Mouse (Mus musculus): Measurements from ENCODE around the gene Nrip1. TPM values are rescaled to one million over a fixed set of nuclear protein-coding genes. Genes with fewer than 3 reads are reported as not detected.
A peak's percentile ranks its signal among the peaks of the same experiment; 100 is the strongest.

The Nrip1 gene
- polyA plus RNA-seq, 1 experiment from 2014 or later = 17.4 TPM

GRCm38 (mm10) chr16:76357155-76357554 is 16.5 kb downstream of the Nrip1 start:
- no peaks in the 10 kb centered on the region for H3K36me3 ChIP-seq (ENCODE audit: control insufficient read depth, insufficient read depth)
- WGBS (ENCODE audit: insufficient replicate concordance) = 89% methylated on average over 12 of the region's 12 CpGs
- H3K4me2 ChIP-seq (ENCODE audit: low read depth, low read length) = no peak overlapping the region
- H3K4me1 ChIP-seq (ENCODE audit: control insufficient read depth, low read depth, low read length) = peaks cover 24% of the 10 kb centered on the region
- no peak for ATAC-seq (ENCODE audit: low read depth)
- H3K27ac ChIP-seq (ENCODE audit: low read length) = no peak overlapping the region
- H3K9me3 ChIP-seq (replicated peaks; ENCODE audit: control insufficient read depth, low read length) = no peaks in the 10 kb centered on the region
- H3K4me3 ChIP-seq (ENCODE audit: low read depth, low read length) = no peak overlapping the region
- no peaks in the 10 kb centered on the region for H3K27me3 ChIP-seq (ENCODE audit: control insufficient read depth, insufficient read depth, low read depth, low read length)
- H3K9ac ChIP-seq (ENCODE audit: low read depth, low read length) = no peak overlapping the region

GRCm38 (mm10) chr16:76355947-76356550 is 17.6 kb downstream of the Nrip1 start:
- Histone ChIP-seq H3K27me3 (ENCODE audit: control insufficient read depth, insufficient read depth, low read depth, low read length) (no peaks in the 10 kb centered on the region), H3K4me3 (ENCODE audit: low read depth, low read length) (no peak overlapping the region), H3K36me3 (ENCODE audit: control insufficient read depth, insufficient read depth) (peaks cover under 1% of the 10 kb centered on the region; the same call in 1 of the 2 replicates), H3K4me1 (ENCODE audit: control insufficient read depth, low read depth, low read length) (peaks cover 24% of the 10 kb centered on the region), H3K4me2 (ENCODE audit: low read depth, low read length) (no peak overlapping the region), H3K27ac (ENCODE audit: low read length) (no peak overlapping the region), H3K9ac (ENCODE audit: low read depth, low read length) (no peak overlapping the region), H3K9me3 (replicated peaks; ENCODE audit: control insufficient read depth, low read length) (no peaks in the 10 kb centered on the region)
- WGBS (ENCODE audit: insufficient replicate concordance) = 86% methylated on average over 14 of the region's 14 CpGs
- no peak for ATAC-seq (ENCODE audit: low read depth)

GRCm38 (mm10) chr16:76355267-76355666 is 18.4 kb downstream of the Nrip1 start:
- Histone ChIP-seq H3K4me3 (ENCODE audit: low read depth, low read length) (no peak overlapping the region; the same call in 1 of the 2 replicates), H3K27me3 (ENCODE audit: control insufficient read depth, insufficient read depth, low read depth, low read length) (no peaks in the 10 kb centered on the region), H3K9me3 (replicated peaks; ENCODE audit: control insufficient read depth, low read length) (no peaks in the 10 kb centered on the region), H3K27ac (ENCODE audit: low read length) (no peak overlapping the region), H3K4me1 (ENCODE audit: control insufficient read depth, low read depth, low read length) (peaks cover 24% of the 10 kb centered on the region), H3K4me2 (ENCODE audit: low read depth, low read length) (peak overlapping the region; percentile 39), H3K36me3 (ENCODE audit: control insufficient read depth, insufficient read depth) (peaks cover 8% of the 10 kb centered on the region; the same call in 1 of the 2 replicates), H3K9ac (ENCODE audit: low read depth, low read length) (no peak overlapping the region)
- 68% methylated on average over 5 of the region's 5 CpGs for WGBS (ENCODE audit: insufficient replicate concordance)
- no peak for ATAC-seq (ENCODE audit: low read depth)

GRCm38 (mm10) chr16:76354841-76355240 is 18.8 kb downstream of the Nrip1 start:
- ATAC-seq (ENCODE audit: low read depth) = peak; percentile 90
- no peak overlapping the region for H3K9ac ChIP-seq (ENCODE audit: low read depth, low read length)

GRCm38 (mm10) chr16:76354289-76354688 is 19.3 kb downstream of the Nrip1 start:
- H3K4me2 ChIP-seq (ENCODE audit: low read depth, low read length) = no peak overlapping the region
- ATAC-seq (ENCODE audit: low read depth) = no peak
- WGBS (ENCODE audit: insufficient replicate concordance) = 63% methylated on average over 7 of the region's 7 CpGs
- H3K4me1 ChIP-seq (ENCODE audit: control insufficient read depth, low read depth, low read length) = peaks cover 24% of the 10 kb centered on the region
- H3K4me3 ChIP-seq (ENCODE audit: low read depth, low read length) = no peak overlapping the region
- no peaks in the 10 kb centered on the region for H3K27me3 ChIP-seq (ENCODE audit: control insufficient read depth, insufficient read depth, low read depth, low read length)
- H3K36me3 ChIP-seq (ENCODE audit: control insufficient read depth, insufficient read depth) = peaks cover 14% of the 10 kb centered on the region
- H3K9me3 ChIP-seq (replicated peaks; ENCODE audit: control insufficient read depth, low read length) = no peaks in the 10 kb centered on the region
- H3K27ac ChIP-seq (ENCODE audit: low read length) = no peak overlapping the region
- H3K9ac ChIP-seq (ENCODE audit: low read depth, low read length) = no peak overlapping the region

More at GRCm38 (mm10) chr16:76354841-76355240, 18.8 kb downstream of the Nrip1 start:
- Histone ChIP-seq H3K36me3 (ENCODE audit: control insufficient read depth, insufficient read depth) (peaks cover 9% of the 10 kb centered on the region), H3K4me1 (ENCODE audit: control insufficient read depth, low read depth, low read length) (peaks cover 24% of the 10 kb centered on the region), H3K27ac (ENCODE audit: low read length) (no peak overlapping the region), H3K4me3 (ENCODE audit: low read depth, low read length) (no peak overlapping the region; the same call in 1 of the 2 replicates), H3K4me2 (ENCODE audit: low read depth, low read length) (peak overlapping the region; percentile 39), H3K9me3 (replicated peaks; ENCODE audit: control insufficient read depth, low read length) (no peaks in the 10 kb centered on the region), H3K27me3 (ENCODE audit: control insufficient read depth, insufficient read depth, low read depth, low read length) (no peaks in the 10 kb centered on the region)
- 26% methylated on average over 3 of the region's 3 CpGs for WGBS (ENCODE audit: insufficient replicate concordance)

- Histone ChIP-seq H3K9ac (ENCODE audit: low read depth, low read length) (no peak overlapping the region), H3K27ac (ENCODE audit: low read length) (no peak overlapping the region), H3K27me3 (ENCODE audit: control insufficient read depth, insufficient read depth, low read depth, low read length) (no peaks in the 10 kb centered on the region), H3K4me2 (ENCODE audit: low read depth, low read length) (no peak overlapping the region), H3K9me3 (replicated peaks; ENCODE audit: control insufficient read depth, low read length) (no peaks in the 10 kb centered on the region), H3K36me3 (ENCODE audit: control insufficient read depth, insufficient read depth) (peaks cover 23% of the 10 kb centered on the region), H3K4me1 (ENCODE audit: control insufficient read depth, low read depth, low read length) (peaks cover 22% of the 10 kb centered on the region), H3K4me3 (ENCODE audit: low read depth, low read length) (no peak overlapping the region)
- 85% methylated on average over 8 of the region's 8 CpGs for WGBS (ENCODE audit: insufficient replicate concordance)
- no peak for ATAC-seq (ENCODE audit: low read depth)
Observed at GRCm38 (mm10) chr16:76350922-76351321, 22.7 kb downstream of the Nrip1 start.

GRCm38 (mm10) chr16:76349053-76349452 is 24.6 kb downstream of the Nrip1 start:
- ATAC-seq (ENCODE audit: low read depth) = no peak
- no peaks in the 10 kb centered on the region for H3K27me3 ChIP-seq (ENCODE audit: control insufficient read depth, insufficient read depth, low read depth, low read length)
- H3K4me3 ChIP-seq (ENCODE audit: low read depth, low read length) = no peak overlapping the region
- no peak overlapping the region for H3K4me2 ChIP-seq (ENCODE audit: low read depth, low read length)
- H3K4me1 ChIP-seq (ENCODE audit: control insufficient read depth, low read depth, low read length) = peaks cover 15% of the 10 kb centered on the region
- H3K9me3 ChIP-seq (replicated peaks; ENCODE audit: control insufficient read depth, low read length) = no peaks in the 10 kb centered on the region
- H3K27ac ChIP-seq (ENCODE audit: low read length) = no peak overlapping the region
- WGBS (ENCODE audit: insufficient replicate concordance) = 85% methylated on average over 11 of the region's 11 CpGs
- no peak overlapping the region for H3K9ac ChIP-seq (ENCODE audit: low read depth, low read length)
- peaks cover 30% of the 10 kb centered on the region for H3K36me3 ChIP-seq (ENCODE audit: control insufficient read depth, insufficient read depth)

- Histone ChIP-seq H3K4me2 (ENCODE audit: low read depth, low read length) (no peak overlapping the region), H3K27ac (ENCODE audit: low read length) (no peak overlapping the region; the same call in 1 of the 2 replicates), H3K4me3 (ENCODE audit: low read depth, low read length) (no peak overlapping the region), H3K36me3 (ENCODE audit: control insufficient read depth, insufficient read depth) (peaks cover 33% of the 10 kb centered on the region), H3K9ac (ENCODE audit: low read depth, low read length) (no peak overlapping the region), H3K9me3 (replicated peaks; ENCODE audit: control insufficient read depth, low read length) (no peaks in the 10 kb centered on the region), H3K27me3 (ENCODE audit: control insufficient read depth, insufficient read depth, low read depth, low read length) (no peaks in the 10 kb centered on the region), H3K4me1 (ENCODE audit: control insufficient read depth, low read depth, low read length) (peaks cover 24% of the 10 kb centered on the region)
- no peak for ATAC-seq (ENCODE audit: low read depth)
- WGBS (ENCODE audit: insufficient replicate concordance) = 86% methylated on average over 13 of the region's 13 CpGs
Observed at GRCm38 (mm10) chr16:76347719-76348421, 25.8 kb downstream of the Nrip1 start.

- Histone ChIP-seq H3K4me3 (ENCODE audit: low read depth, low read length) (no peak overlapping the region), H3K4me2 (ENCODE audit: low read depth, low read length) (no peak overlapping the region), H3K4me1 (ENCODE audit: control insufficient read depth, low read depth, low read length) (peaks cover 39% of the 10 kb centered on the region), H3K9ac (ENCODE audit: low read depth, low read length) (no peak overlapping the region), H3K9me3 (replicated peaks; ENCODE audit: control insufficient read depth, low read length) (no peaks in the 10 kb centered on the region), H3K27me3 (ENCODE audit: control insufficient read depth, insufficient read depth, low read depth, low read length) (no peaks in the 10 kb centered on the region), H3K36me3 (ENCODE audit: control insufficient read depth, insufficient read depth) (peaks cover 33% of the 10 kb centered on the region), H3K27ac (ENCODE audit: low read length) (no peak overlapping the region)
- WGBS (ENCODE audit: insufficient replicate concordance) = 92% methylated on average over 7 of the region's 7 CpGs
- no peak for ATAC-seq (ENCODE audit: low read depth)
Observed at GRCm38 (mm10) chr16:76346371-76346770, 27.3 kb downstream of the Nrip1 start.
